Mouse (Mus musculus): ENCODE data around the gene Slc25a25. TPM values are rescaled to one million over a fixed set of nuclear protein-coding genes. Genes with fewer than 3 reads are reported as not detected.

Gene Slc25a25
- polyA plus RNA-seq, 1 experiment from 2014 or later = 11.9 TPM

GRCm38 (mm10) chr2:32387706-32388490 lies 63.3 kb downstream of the Slc25a25 start, which contains the start of gene Lcn2:
Lcn2 (minus strand) TSS chr2:32388252.
- H3K27me3 ChIP-seq (replicated peaks) = peaks cover 57% of the 10 kb centered on the region
- H3K9ac ChIP-seq = no peak within 1 kb of the TSS
- no peak for ATAC-seq
- no peak within 1 kb of the TSS for H3K4me2 ChIP-seq
- no peaks in the 10 kb centered on the region for H3K4me1 ChIP-seq
- no peaks in the 10 kb centered on the region for H3K9me3 ChIP-seq (replicated peaks)
- 46% methylated on average over 5 of the region's 5 CpGs for WGBS (ENCODE audit: insufficient replicate concordance)
- H3K36me3 ChIP-seq = no peaks in the 10 kb centered on the region
- H3K4me3 ChIP-seq = no peak within 1 kb of the TSS
- H3K27ac ChIP-seq = no peak within 1 kb of the TSS

GRCm38 (mm10) chr2:32382689-32383088 lies 68.6 kb downstream of the Slc25a25 start:
- Histone ChIP-seq H3K9ac (no peak overlapping the region), H3K4me3 (no peak overlapping the region), H3K4me2 (no peak overlapping the region), H3K27me3 (replicated peaks) (peaks cover 60% of the 10 kb centered on the region), H3K4me1 (peaks cover 26% of the 10 kb centered on the region), H3K36me3 (peaks cover 20% of the 10 kb centered on the region), H3K9me3 (replicated peaks) (no peaks in the 10 kb centered on the region), H3K27ac (no peak overlapping the region)
- WGBS (ENCODE audit: insufficient replicate concordance) = 80% methylated on average over 2 of the region's 2 CpGs
- ATAC-seq = no peak

- peaks cover 29% of the 10 kb centered on the region for H3K36me3 ChIP-seq
- peak; percentile 92 for ATAC-seq
- H3K4me3 ChIP-seq = peak within 1 kb of the TSS; percentile 68
- WGBS (ENCODE audit: insufficient replicate concordance) = 4% methylated on average over 46 of the region's 47 CpGs
- H3K27me3 ChIP-seq (replicated peaks) = peaks cover 51% of the 10 kb centered on the region
- peak within 1 kb of the TSS; percentile 89 for H3K4me2 ChIP-seq
- H3K9ac ChIP-seq = peak within 1 kb of the TSS; percentile 80
- no peaks in the 10 kb centered on the region for H3K9me3 ChIP-seq (replicated peaks)
- peaks cover 26% of the 10 kb centered on the region for H3K4me1 ChIP-seq
- peak within 1 kb of the TSS; percentile 69 for H3K27ac ChIP-seq
Observed at GRCm38 (mm10) chr2:32381775-32382223, 69.4 kb downstream of the Slc25a25 start, which contains the start of gene 1110008P14Rik. 1110008P14Rik (minus strand) TSS chr2:32381938.

GRCm38 (mm10) chr2:32381141-32381774 lies 70.0 kb downstream of the Slc25a25 start:
- Histone ChIP-seq H3K27me3 (replicated peaks) (peaks cover 46% of the 10 kb centered on the region), H3K4me3 (peak overlapping the region; percentile 68), H3K27ac (peak overlapping the region; percentile 69), H3K4me1 (peaks cover 26% of the 10 kb centered on the region), H3K36me3 (peaks cover 35% of the 10 kb centered on the region), H3K9me3 (replicated peaks) (no peaks in the 10 kb centered on the region), H3K4me2 (peak overlapping the region; percentile 89), H3K9ac (peak overlapping the region; percentile 80)
- WGBS (ENCODE audit: insufficient replicate concordance) = 2% methylated on average over 27 of the region's 27 CpGs
- peak; percentile 37 for ATAC-seq

- ATAC-seq = no peak
- Histone ChIP-seq H3K9ac (peak overlapping the region; percentile 20; the same call in 1 of the 2 replicates), H3K4me1 (peaks cover 26% of the 10 kb centered on the region), H3K27ac (no peak overlapping the region), H3K4me3 (no peak overlapping the region), H3K4me2 (peak overlapping the region; percentile 89), H3K27me3 (replicated peaks) (peaks cover 35% of the 10 kb centered on the region), H3K9me3 (replicated peaks) (no peaks in the 10 kb centered on the region), H3K36me3 (peaks cover 47% of the 10 kb centered on the region)
- WGBS (ENCODE audit: insufficient replicate concordance) = 82% methylated on average over 7 of the region's 7 CpGs
Observed at GRCm38 (mm10) chr2:32380001-32380500, 71.2 kb downstream of the Slc25a25 start.

GRCm38 (mm10) chr2:32376963-32377362 lies 74.3 kb downstream of the Slc25a25 start:
- 84% methylated on average over 10 of the region's 10 CpGs for WGBS (ENCODE audit: insufficient replicate concordance)
- no peak overlapping the region for H3K27ac ChIP-seq
- no peak for ATAC-seq
- H3K4me1 ChIP-seq = peaks cover 19% of the 10 kb centered on the region
- no peak overlapping the region for H3K9ac ChIP-seq
- peaks cover 77% of the 10 kb centered on the region for H3K36me3 ChIP-seq
- peaks cover 6% of the 10 kb centered on the region; the same call in 1 of the 2 replicates for H3K27me3 ChIP-seq (replicated peaks)
- no peaks in the 10 kb centered on the region for H3K9me3 ChIP-seq (replicated peaks)
- no peak overlapping the region for H3K4me2 ChIP-seq
- no peak overlapping the region for H3K4me3 ChIP-seq

GRCm38 (mm10) chr2:32375317-32375940 lies 75.8 kb downstream of the Slc25a25 start:
- Histone ChIP-seq H3K27me3 (replicated peaks) (peaks cover 5% of the 10 kb centered on the region; the same call in 1 of the 2 replicates), H3K4me1 (peaks cover 5% of the 10 kb centered on the region), H3K36me3 (peaks cover 92% of the 10 kb centered on the region), H3K4me3 (no peak overlapping the region), H3K27ac (no peak overlapping the region), H3K9ac (no peak overlapping the region), H3K4me2 (no peak overlapping the region), H3K9me3 (replicated peaks) (no peaks in the 10 kb centered on the region)
- ATAC-seq = no peak
- WGBS (ENCODE audit: insufficient replicate concordance) = 83% methylated on average over 13 of the region's 13 CpGs

GRCm38 (mm10) chr2:32374191-32374590 lies 77.1 kb downstream of the Slc25a25 start:
- WGBS (ENCODE audit: insufficient replicate concordance) = 86% methylated on average over 10 of the region's 10 CpGs
- no peaks in the 10 kb centered on the region for H3K4me1 ChIP-seq
- no peaks in the 10 kb centered on the region for H3K27me3 ChIP-seq (replicated peaks)
- H3K4me2 ChIP-seq = no peak overlapping the region
- H3K9me3 ChIP-seq (replicated peaks) = no peaks in the 10 kb centered on the region
- H3K27ac ChIP-seq = no peak overlapping the region
- peaks cover 99% of the 10 kb centered on the region for H3K36me3 ChIP-seq
- H3K9ac ChIP-seq = no peak overlapping the region
- no peak overlapping the region for H3K4me3 ChIP-seq
- ATAC-seq = no peak

- ATAC-seq = no peak
- Histone ChIP-seq H3K9ac (no peak overlapping the region), H3K4me3 (no peak overlapping the region), H3K36me3 (peaks cover 79% of the 10 kb centered on the region), H3K4me2 (no peak overlapping the region), H3K27me3 (replicated peaks) (no peaks in the 10 kb centered on the region), H3K27ac (no peak overlapping the region), H3K9me3 (replicated peaks) (no peaks in the 10 kb centered on the region), H3K4me1 (peaks cover 20% of the 10 kb centered on the region)
- 82% methylated on average over 5 of the region's 5 CpGs for WGBS (ENCODE audit: insufficient replicate concordance)
Observed at GRCm38 (mm10) chr2:32367315-32367714, 83.9 kb downstream of the Slc25a25 start.

Measured in liver, embryonic 12.5 days (tissue).